Mouse (Mus musculus): Measurements from ENCODE around the gene Mki67.

GRCm38 (mm10) chr7:135654288-135654687 lies 61.9 kb downstream of the Mki67 start:
- TF ChIP-seq CTCF (conservative IDR thresholded peaks at IDR 0.05; ENCODE audit: insufficient read depth, insufficient read length, low read depth, low read length) (no peak), POLR2A (IDR thresholded peaks at IDR 0.05; ENCODE audit: low read depth, low read length) (no peak)

Measured in kidney, adult 2 months (tissue).